Mouse (Mus musculus): ENCODE measurements around the gene Corin. TPM values are rescaled to one million over a fixed set of nuclear protein-coding genes. Genes with fewer than 3 reads are reported as not detected.

Gene Corin
- polyA plus RNA-seq, 1 experiment from 2014 or later: 4.0 TPM

DNA sequence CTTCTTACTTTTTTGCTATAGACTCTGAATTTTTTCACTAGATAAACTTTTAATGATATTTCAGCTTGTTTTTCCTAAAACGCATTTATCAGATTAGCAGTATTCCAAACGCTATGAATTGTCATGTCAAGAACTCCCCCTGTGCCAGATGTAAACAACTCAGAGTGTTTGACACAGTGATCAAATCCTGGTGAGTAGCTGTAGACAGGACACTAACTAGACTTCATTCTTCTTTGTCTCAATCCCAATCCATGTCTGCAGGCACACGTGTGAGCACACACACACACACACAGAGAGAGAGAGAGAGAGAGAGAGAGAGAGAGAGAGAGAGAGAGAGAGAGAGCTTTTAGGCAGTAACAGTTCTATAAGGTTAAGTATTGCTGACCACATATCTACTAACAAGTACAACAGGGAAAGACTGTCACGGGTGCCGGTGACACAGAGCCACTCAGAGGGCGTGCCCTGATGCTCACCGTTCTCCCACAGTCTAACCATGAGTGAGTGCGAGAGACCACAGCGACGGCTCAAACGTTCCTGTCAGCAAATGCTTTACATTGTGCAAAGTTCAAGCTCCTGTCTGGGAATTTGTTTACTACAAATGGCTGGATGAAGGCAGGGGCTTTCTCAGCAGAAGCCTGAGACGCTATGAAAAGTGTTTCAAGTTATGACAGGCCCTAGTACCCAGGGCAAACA lies 31.8 kb downstream of the Corin start:
- WGBS: 68% methylated on average over 12 of the region's 12 CpGs
- H3K4me2 ChIP-seq (replicated peaks): no peak overlapping the region
- no peaks in the 10 kb centered on the region for H3K36me3 ChIP-seq
- no peak for ATAC-seq (ENCODE audit: low FRiP score, low read depth)
- H3K9me3 ChIP-seq: no peaks in the 10 kb centered on the region
- no peaks in the 10 kb centered on the region for H3K4me1 ChIP-seq
- no peak overlapping the region for H3K4me3 ChIP-seq
- no peak overlapping the region for H3K9ac ChIP-seq
- H3K27ac ChIP-seq: no peak overlapping the region
- no peaks in the 10 kb centered on the region for H3K27me3 ChIP-seq

DNA sequence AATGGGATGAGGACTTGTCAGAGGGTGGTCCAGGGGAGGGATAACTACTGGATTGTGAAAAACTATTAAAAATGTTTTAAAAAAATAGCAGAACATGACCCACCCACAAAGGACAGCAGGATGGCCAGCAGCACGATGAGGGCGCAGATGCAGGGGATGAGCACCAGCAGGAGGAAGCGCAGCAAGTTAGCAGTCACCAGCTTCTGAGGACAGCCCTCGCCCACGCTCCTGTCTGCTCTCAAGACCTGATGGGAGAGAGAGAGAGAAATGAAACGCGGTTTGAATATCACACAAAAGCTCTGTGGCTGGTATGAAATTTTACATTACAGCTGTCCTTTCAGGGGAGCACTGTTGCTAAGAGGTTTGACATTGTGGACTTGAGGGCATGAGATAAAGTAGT lies 32.5 kb downstream of the Corin start:
- Histone ChIP-seq H3K4me3 (no peak overlapping the region), H3K4me1 (no peaks in the 10 kb centered on the region), H3K9ac (no peak overlapping the region), H3K9me3 (no peaks in the 10 kb centered on the region), H3K27me3 (no peaks in the 10 kb centered on the region), H3K27ac (no peak overlapping the region), H3K4me2 (replicated peaks) (no peak overlapping the region), H3K36me3 (no peaks in the 10 kb centered on the region)
- WGBS: 84% methylated on average over 7 of the region's 7 CpGs
- no peak for ATAC-seq (ENCODE audit: low FRiP score, low read depth)

DNA sequence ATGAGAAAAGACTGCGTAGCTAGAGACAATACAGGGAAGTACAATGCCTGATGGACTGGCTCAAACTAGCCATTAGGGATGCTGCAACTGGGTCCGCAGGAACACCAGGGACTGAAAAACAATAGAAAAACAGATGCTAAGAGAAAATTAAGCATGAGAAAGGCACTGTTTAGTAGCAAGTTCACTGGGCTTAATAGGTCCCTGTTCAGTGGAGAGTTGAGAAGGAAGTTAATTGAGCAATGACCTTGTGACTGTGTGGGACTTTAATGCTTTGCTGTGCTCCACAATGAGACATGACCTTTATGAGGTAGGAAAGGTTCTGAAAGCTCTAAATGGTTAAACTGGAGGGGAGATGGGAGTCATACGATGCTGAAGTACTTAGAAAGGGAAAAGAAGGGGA lies 39.3 kb downstream of the Corin start:
- no peak for ATAC-seq (ENCODE audit: low FRiP score, low read depth)
- Histone ChIP-seq H3K4me2 (replicated peaks) (no peak overlapping the region), H3K27ac (no peak overlapping the region), H3K9me3 (no peaks in the 10 kb centered on the region), H3K4me3 (no peak overlapping the region), H3K4me1 (no peaks in the 10 kb centered on the region), H3K9ac (no peak overlapping the region), H3K36me3 (no peaks in the 10 kb centered on the region), H3K27me3 (no peaks in the 10 kb centered on the region)
- WGBS: 62% methylated on average over 3 of the region's 3 CpGs

DNA sequence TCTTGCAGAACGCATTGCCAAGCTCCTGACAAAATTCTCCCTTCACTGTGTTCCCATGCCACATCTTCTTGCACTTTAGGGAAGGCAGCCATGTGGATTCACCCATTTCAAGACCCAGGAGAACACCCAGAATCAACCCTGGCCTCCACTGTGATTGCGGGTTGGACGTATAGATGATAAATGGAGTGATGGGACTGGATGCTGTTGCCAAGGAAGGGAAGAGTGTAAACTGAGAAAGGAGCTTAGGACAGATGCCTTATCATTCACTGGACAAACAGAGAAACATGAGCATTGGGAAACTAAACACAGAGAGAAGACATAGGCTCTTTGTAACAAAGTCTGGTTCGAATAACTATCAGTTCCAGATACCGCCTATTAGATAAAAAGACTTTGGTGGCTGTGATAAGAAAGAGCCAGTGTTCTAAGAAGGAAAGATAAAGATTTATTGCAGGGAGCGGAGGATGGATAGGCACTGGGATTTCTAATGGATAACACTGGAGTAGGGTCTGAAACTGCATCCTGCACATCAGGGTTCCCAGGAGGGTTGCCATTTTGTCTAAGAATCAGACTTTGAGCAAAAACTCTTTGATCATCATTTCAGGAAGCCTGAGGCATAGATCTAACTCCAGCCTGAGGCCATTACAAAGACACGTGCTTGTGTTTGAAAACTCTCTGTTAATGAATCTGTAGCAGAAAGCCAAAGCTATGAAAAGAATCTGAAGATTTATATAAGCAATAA lies 44.7 kb downstream of the Corin start:
- no peaks in the 10 kb centered on the region for H3K4me1 ChIP-seq
- no peak for ATAC-seq (ENCODE audit: low FRiP score, low read depth)
- no peak overlapping the region for H3K9ac ChIP-seq
- no peak overlapping the region for H3K4me2 ChIP-seq (replicated peaks)
- WGBS: 75% methylated on average over 7 of the region's 7 CpGs
- no peaks in the 10 kb centered on the region for H3K9me3 ChIP-seq
- no peak overlapping the region for H3K4me3 ChIP-seq
- H3K27ac ChIP-seq: no peak overlapping the region
- H3K27me3 ChIP-seq: no peaks in the 10 kb centered on the region
- no peaks in the 10 kb centered on the region for H3K36me3 ChIP-seq

DNA sequence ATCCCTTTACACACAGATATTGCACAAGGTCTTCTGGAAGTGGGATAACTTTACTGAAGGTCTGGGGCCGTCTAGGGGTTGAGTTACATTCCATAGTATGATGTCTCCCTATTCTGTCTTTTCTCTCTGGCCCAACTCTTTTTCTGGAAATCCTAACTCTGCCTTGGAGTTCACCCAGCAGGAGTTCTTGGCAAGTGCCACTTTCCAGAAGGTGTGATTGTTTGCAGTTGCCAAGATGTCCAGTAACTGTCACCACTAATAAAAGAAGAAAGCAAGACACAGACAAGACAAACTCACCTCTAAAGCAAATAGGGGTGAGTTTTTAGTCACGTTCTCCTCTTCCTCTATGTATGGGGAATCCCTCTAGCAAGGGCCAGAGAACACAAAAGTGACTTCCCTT lies 50.6 kb downstream of the Corin start:
- 0 out of 2 replicates have a peak, but pooled peaks cover 3% of the 10 kb centered on the region for H3K4me1 ChIP-seq
- no peak for ATAC-seq (ENCODE audit: low FRiP score, low read depth)

DNA sequence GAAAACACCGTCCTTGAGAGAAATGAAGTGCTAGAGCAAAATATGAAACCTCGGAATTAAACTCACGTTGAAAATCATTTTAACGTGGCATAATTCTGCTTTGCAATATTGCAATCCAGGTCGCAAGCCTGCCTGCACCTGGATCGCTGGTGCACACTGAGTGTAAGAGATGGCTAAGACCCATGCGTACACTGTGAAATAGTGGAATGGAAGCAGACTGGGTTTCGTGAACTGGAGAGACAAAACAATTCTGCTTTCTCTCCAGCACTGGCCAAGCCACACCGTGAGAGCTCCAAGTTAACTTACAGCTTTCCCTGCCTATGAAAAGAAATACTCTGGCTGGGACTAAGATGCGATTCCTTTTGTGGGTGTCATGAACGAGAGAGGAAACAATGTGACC lies 51.1 kb downstream of the Corin start:
- 78% methylated on average over 11 of the region's 11 CpGs for WGBS
- H3K4me1 ChIP-seq: 0 out of 2 replicates have a peak, but pooled peaks cover 3% of the 10 kb centered on the region
- H3K4me2 ChIP-seq (replicated peaks): no peak overlapping the region
- no peak overlapping the region for H3K4me3 ChIP-seq
- H3K27ac ChIP-seq: no peak overlapping the region
- H3K9me3 ChIP-seq: no peaks in the 10 kb centered on the region
- ATAC-seq (ENCODE audit: low FRiP score, low read depth): no peak
- H3K27me3 ChIP-seq: no peaks in the 10 kb centered on the region
- H3K36me3 ChIP-seq: no peaks in the 10 kb centered on the region
- H3K9ac ChIP-seq: no peak overlapping the region

More for the DNA sequence above, 50.6 kb downstream of the Corin start:
- H3K9ac ChIP-seq: no peak overlapping the region
- no peaks in the 10 kb centered on the region for H3K9me3 ChIP-seq
- no peak overlapping the region for H3K4me3 ChIP-seq
- 69% methylated on average over 2 of the region's 2 CpGs for WGBS
- no peaks in the 10 kb centered on the region for H3K36me3 ChIP-seq
- H3K4me2 ChIP-seq (replicated peaks): no peak overlapping the region
- no peaks in the 10 kb centered on the region for H3K27me3 ChIP-seq
- 0 out of 2 replicates have a peak overlapping the region, but pooled peaks have one; percentile 22 for H3K27ac ChIP-seq

DNA sequence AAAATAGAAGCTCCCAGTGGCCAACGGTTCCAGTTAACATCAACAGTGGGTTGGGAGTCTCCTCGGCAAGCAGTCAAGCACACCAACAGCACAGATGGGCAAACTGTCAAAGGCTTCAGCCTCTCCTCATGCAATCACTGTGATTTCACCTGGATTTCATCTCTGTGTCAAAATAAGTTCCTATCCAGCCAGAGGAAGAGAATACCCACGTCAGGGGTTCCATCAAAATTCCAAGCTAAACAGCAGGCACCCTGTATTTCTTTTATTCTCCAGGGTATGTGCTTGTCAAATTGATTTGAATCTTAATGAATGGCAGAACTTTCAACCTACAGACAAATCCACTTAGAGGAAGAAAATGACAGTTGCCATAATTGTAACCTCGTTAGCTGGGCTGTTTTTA lies 51.5 kb downstream of the Corin start:
- H3K27ac ChIP-seq: no peak overlapping the region
- ATAC-seq (ENCODE audit: low FRiP score, low read depth): no peak
- no peak overlapping the region for H3K4me2 ChIP-seq (replicated peaks)
- no peak overlapping the region for H3K4me3 ChIP-seq
- H3K27me3 ChIP-seq: no peaks in the 10 kb centered on the region
- H3K36me3 ChIP-seq: no peaks in the 10 kb centered on the region
- H3K9ac ChIP-seq: no peak overlapping the region
- H3K4me1 ChIP-seq: 0 out of 2 replicates have a peak, but pooled peaks cover 3% of the 10 kb centered on the region
- WGBS: 58% methylated on average over 4 of the region's 4 CpGs
- H3K9me3 ChIP-seq: no peaks in the 10 kb centered on the region

DNA sequence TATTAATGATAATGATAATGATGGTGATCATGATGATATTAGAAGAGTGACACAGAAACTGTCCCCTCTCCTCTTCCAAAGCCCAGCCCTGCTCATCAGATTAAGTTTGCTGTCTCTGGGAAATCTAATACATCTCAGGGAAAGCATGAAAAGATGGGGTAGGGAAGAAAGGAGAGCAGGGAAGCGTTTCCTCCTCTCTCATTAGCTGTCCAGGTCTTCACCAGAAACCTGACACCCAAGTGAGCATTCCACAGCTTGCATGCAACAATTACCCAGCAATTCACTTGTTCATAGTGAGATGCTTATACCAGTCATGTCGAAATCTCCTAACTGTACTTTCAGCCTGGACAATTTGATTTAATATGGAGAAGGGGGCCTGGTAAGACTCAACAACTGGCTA lies 55.4 kb downstream of the Corin start:
- Histone ChIP-seq H3K36me3 (no peaks in the 10 kb centered on the region), H3K4me2 (replicated peaks) (no peak overlapping the region), H3K4me1 (0 out of 2 replicates have a peak, but pooled peaks cover 2% of the 10 kb centered on the region), H3K9ac (no peak overlapping the region), H3K27ac (no peak overlapping the region), H3K27me3 (no peaks in the 10 kb centered on the region), H3K9me3 (no peaks in the 10 kb centered on the region), H3K4me3 (no peak overlapping the region)
- WGBS: 32% methylated on average over 2 of the region's 2 CpGs
- no peak for ATAC-seq (ENCODE audit: low FRiP score, low read depth)

DNA sequence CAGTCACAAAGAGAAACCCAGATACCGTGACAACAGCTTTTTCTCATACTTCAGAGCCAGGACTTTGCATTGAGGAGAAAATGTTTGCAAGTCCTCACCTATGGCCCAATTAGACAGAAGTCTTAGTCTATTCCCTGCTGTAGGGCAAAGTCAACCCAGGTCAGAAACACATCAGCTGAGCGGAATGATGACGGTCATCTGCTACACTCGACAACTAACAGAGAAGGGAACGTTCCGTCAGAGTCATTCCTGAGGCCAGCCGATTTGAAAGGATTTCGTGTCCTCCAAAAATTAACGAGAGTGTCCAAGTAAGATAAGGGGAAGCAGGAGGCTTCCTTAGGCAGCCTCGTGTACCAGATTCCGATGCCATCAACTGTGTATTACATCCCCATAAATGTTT lies 58.2 kb downstream of the Corin start:
- Histone ChIP-seq H3K27me3 (no peaks in the 10 kb centered on the region), H3K4me2 (replicated peaks) (no peak overlapping the region), H3K36me3 (no peaks in the 10 kb centered on the region), H3K27ac (no peak overlapping the region), H3K9ac (no peak overlapping the region), H3K9me3 (no peaks in the 10 kb centered on the region), H3K4me3 (no peak overlapping the region), H3K4me1 (no peaks in the 10 kb centered on the region)
- no peak for ATAC-seq (ENCODE audit: low FRiP score, low read depth)
- 89% methylated on average over 11 of the region's 11 CpGs for WGBS

DNA sequence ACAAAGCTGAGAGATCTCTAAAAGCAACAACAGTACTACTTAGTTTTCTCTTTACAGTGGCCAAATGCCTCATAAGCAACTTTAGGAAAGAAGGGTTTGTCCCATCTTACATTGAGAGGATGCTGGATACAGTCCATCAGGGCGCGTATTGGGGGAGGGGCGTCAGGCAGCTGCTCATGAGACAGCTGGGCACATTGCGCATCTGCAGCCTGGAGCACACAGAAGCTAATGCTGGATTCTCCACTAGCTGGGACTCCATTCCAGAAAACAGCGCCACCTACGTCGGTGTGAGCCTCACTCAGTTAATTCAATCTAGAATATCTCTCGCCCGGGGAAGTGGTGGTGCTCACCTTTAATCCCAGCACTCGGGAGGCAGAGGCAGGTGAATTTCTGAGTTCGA lies 60.3 kb downstream of the Corin start:
- H3K9ac ChIP-seq: no peak overlapping the region
- no peak for ATAC-seq (ENCODE audit: low FRiP score, low read depth)

DNA sequence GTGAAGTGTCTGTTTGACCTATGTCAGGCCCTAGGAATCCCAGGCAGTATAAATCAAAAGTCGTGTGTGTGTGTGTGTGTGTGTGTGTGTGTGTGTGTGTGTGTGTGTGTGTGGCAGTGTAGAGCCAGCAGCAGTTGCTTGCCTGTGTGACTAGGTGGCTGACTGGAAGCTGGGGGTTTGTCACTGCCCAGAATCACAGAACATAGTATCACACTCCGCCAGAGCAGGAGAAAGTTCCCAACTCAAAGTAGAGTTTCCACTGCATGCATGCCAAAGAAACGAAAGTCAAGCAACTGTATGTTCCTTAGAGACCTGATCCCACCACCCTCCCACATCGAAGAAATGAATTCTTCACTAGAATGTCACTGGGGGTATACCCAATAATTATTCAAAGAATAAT lies 61.3 kb downstream of the Corin start:
- WGBS: 71% methylated on average over 4 of the region's 4 CpGs
- no peak overlapping the region for H3K9ac ChIP-seq
- no peak overlapping the region for H3K27ac ChIP-seq
- H3K36me3 ChIP-seq: no peaks in the 10 kb centered on the region
- H3K4me2 ChIP-seq (replicated peaks): no peak overlapping the region
- H3K4me1 ChIP-seq: no peaks in the 10 kb centered on the region
- H3K27me3 ChIP-seq: no peaks in the 10 kb centered on the region
- no peak overlapping the region for H3K4me3 ChIP-seq
- no peaks in the 10 kb centered on the region for H3K9me3 ChIP-seq
- ATAC-seq (ENCODE audit: low FRiP score, low read depth): peak; percentile 40; the same call in 1 of the 2 replicates

More for the DNA sequence above, 60.3 kb downstream of the Corin start:
- Histone ChIP-seq H3K4me3 (no peak overlapping the region), H3K27me3 (no peaks in the 10 kb centered on the region), H3K4me2 (replicated peaks) (no peak overlapping the region), H3K4me1 (no peaks in the 10 kb centered on the region), H3K36me3 (no peaks in the 10 kb centered on the region), H3K9me3 (no peaks in the 10 kb centered on the region), H3K27ac (no peak overlapping the region)
- WGBS: 70% methylated on average over 11 of the region's 11 CpGs

DNA sequence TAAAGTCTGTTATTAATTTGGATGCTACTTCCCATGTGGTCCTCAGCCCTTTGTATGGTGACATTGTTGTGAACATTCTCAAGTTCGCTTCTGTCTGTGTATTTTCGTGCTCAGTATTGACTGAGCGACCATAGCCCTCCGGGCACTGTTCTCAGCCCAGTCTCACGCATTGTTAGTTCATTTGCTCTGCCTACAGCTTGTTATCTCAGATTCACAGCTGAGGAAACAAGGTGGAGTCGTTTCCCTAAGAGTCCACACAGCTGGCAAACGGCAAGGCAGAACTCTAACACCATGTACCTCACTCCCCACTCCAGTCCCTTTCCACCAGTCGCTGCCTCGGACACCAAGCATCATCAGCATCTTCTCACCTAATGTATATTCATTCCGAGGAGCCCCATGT lies 63.1 kb downstream of the Corin start:
- Histone ChIP-seq H3K4me1 (no peaks in the 10 kb centered on the region), H3K9me3 (no peaks in the 10 kb centered on the region), H3K9ac (no peak overlapping the region), H3K4me3 (no peak overlapping the region), H3K27ac (no peak overlapping the region), H3K27me3 (no peaks in the 10 kb centered on the region), H3K4me2 (replicated peaks) (no peak overlapping the region), H3K36me3 (no peaks in the 10 kb centered on the region)
- WGBS: 75% methylated on average over 10 of the region's 10 CpGs
- no peak for ATAC-seq (ENCODE audit: low FRiP score, low read depth)
